Mouse (Mus musculus): ENCODE measurements around the gene Olfr266. TPM values are rescaled to one million over a fixed set of nuclear protein-coding genes. Genes with fewer than 3 reads are reported as not detected.

The Olfr266 gene
- total RNA-seq (2021), result not detected

GRCm38 (mm10) chr3:106826187-106826586 is at the start of gene Olfr266:
Gene Olfr266, minus strand, starts transcription at chr3:106826287.
- DNase-seq, result no peak

- no peak for DNase-seq
These were observed 49.5 kb upstream of the Olfr266 start for GRCm38 (mm10) chr3:106875626-106876025.

- no peak for DNase-seq
These were observed 46.8 kb upstream of the Olfr266 start for GRCm38 (mm10) chr3:106872893-106873292.

- no peak for DNase-seq
These were observed 6.0 kb upstream of the Olfr266 start for GRCm38 (mm10) chr3:106832107-106832506.

- no peak for DNase-seq
These were observed 8.4 kb downstream of the Olfr266 start for GRCm38 (mm10) chr3:106817676-106818075.

GRCm38 (mm10) chr3:106808972-106809695 is 17.0 kb downstream of the Olfr266 start:
- no peak for DNase-seq

GRCm38 (mm10) chr3:106798079-106798478 is 28.0 kb downstream of the Olfr266 start:
- DNase-seq, result no peak

- no peak for DNase-seq
These were observed 36.2 kb downstream of the Olfr266 start, which contains the start of gene Cd53 for GRCm38 (mm10) chr3:106789930-106790329. Gene Cd53, minus strand, starts transcription at chr3:106790149.

GRCm38 (mm10) chr3:106788440-106788887 is 37.6 kb downstream of the Olfr266 start:
- no peak for DNase-seq

GRCm38 (mm10) chr3:106787972-106788371 is 38.1 kb downstream of the Olfr266 start:
- DNase-seq, result no peak

GRCm38 (mm10) chr3:106785130-106785529 is 41.0 kb downstream of the Olfr266 start:
- DNase-seq, result no peak

- DNase-seq, result no peak
These were observed 54.3 kb downstream of the Olfr266 start for GRCm38 (mm10) chr3:106771834-106772233.

Other genes with a start within 250 kb of the Olfr266 start
- gene Lrif1, start 141.3 kb downstream of the Olfr266 start, total RNA-seq (2021), result 10 to 100 TPM; 17.0 to 17.1 TPM
- 1 to 10 TPM; 2.4 to 3.0 TPM for gene Cd53, start 36.1 kb downstream of the Olfr266 start, total RNA-seq (2021)
- gene Kcna3, start 209.9 kb upstream of the Olfr266 start, total RNA-seq (2021), result under 1 TPM; 0.50 to 0.69 TPM

Data from heart, postnatal 4 days (tissue).